Mouse (Mus musculus) neural tube, embryonic 15.5 days (tissue): Measurements from ENCODE around the gene Bcl3. TPM values are rescaled to one million over a fixed set of nuclear protein-coding genes. Genes with fewer than 3 reads are reported as not detected.
"Not testable (repeated sequence)": the region's sequence is repeated elsewhere in the genome, so short reads cannot be mapped to it uniquely, and the experiment has no call there.

Experiments
- ATAC-seq: fragments of 200-750 bp; cut with Nextera tagmentation; 2 replicates; pipeline ENCODE4 v1.8.0; 2017; ENCODE audit warnings: mild to moderate bottlenecking, moderate TSS enrichment, moderate library complexity; ENCODE audit not compliant: low FRiP score
- H3K27ac ChIP-seq: fragments of 300-500 bp; sonication (generic); replicated peaks from 2 replicates; pipeline ENCODE4 v1.5.1; 2015; ENCODE audit warnings: mild to moderate bottlenecking, inconsistent platforms
- H3K27me3 ChIP-seq: fragments of 300-500 bp; sonication (generic); replicated peaks from 2 replicates; pipeline ENCODE4 v1.6.1; 2015; ENCODE audit warnings: inconsistent platforms
- H3K36me3 ChIP-seq: fragments of 300-500 bp; sonication (generic); 2 replicates; pipeline ENCODE4 v1.6.1; 2015; ENCODE audit warnings: inconsistent platforms
- H3K4me1 ChIP-seq: fragments of 300-500 bp; sonication (generic); 2 replicates; pipeline ENCODE4 v1.6.1; 2015; ENCODE audit warnings: inconsistent platforms
- H3K4me2 ChIP-seq: fragments of 300-500 bp; sonication (generic); 2 replicates; pipeline ENCODE4 v1.6.1; 2015; ENCODE audit warnings: inconsistent platforms, mild to moderate bottlenecking, moderate library complexity
- H3K4me3 ChIP-seq: fragments of 300-500 bp; sonication (generic); replicated peaks from 2 replicates; pipeline ENCODE4 v1.5.1; 2015; ENCODE audit warnings: mild to moderate bottlenecking, inconsistent platforms
- H3K9ac ChIP-seq: fragments of 300-500 bp; sonication (generic); replicated peaks from 2 replicates; pipeline ENCODE4 v1.6.1; 2015; ENCODE audit warnings: mild to moderate bottlenecking, inconsistent platforms
- H3K9me3 ChIP-seq: fragments of 300-500 bp; sonication (generic); replicated peaks from 2 replicates; pipeline ENCODE4 v1.6.1; 2016; ENCODE audit warnings: inconsistent platforms
- WGBS: fragments of 180-500 bp; shearing (Covaris S2); methylation state at CpG from one replicate; pipeline ENCODE4 v1.1.7; 2015; ENCODE audit warnings: mixed read lengths; 5-methylcytosine and 5-hydroxymethylcytosine counted together
- polyA plus RNA-seq: library from polyadenylated mRNA; unstranded; fragments of >200 nt; fragmentation: Nextera tagmentation; extraction: Ambion mirVana; gene quantifications from 2 replicates; pipeline ENCODE4 v1.2.1, GENCODE M21; 2015

Bcl3 gene
- polyA plus RNA-seq, 1 experiment from 2014 or later: 1.2 TPM

GRCm38 (mm10) chr7:19796697-19797588 lies 25.6 kb downstream of the Bcl3 start, which contains the start of gene Cblc:
Cblc (minus strand) TSS chr7:19796809.
- WGBS: 3% methylated on average over 32 of the region's 32 CpGs
- Histone ChIP-seq H3K4me3 (peak within 1 kb of the TSS; percentile 16), H3K4me1 (peaks cover 9% of the 10 kb centered on the region; the same call in 1 of the 2 replicates), H3K27me3 (peaks cover 34% of the 10 kb centered on the region), H3K27ac (no peak within 1 kb of the TSS), H3K4me2 (peak within 1 kb of the TSS; percentile 19), H3K9ac (no peak within 1 kb of the TSS), H3K36me3 (no peaks in the 10 kb centered on the region), H3K9me3 (no peaks in the 10 kb centered on the region)
- no peak for ATAC-seq

GRCm38 (mm10) chr7:19796254-19796653 lies 26.3 kb downstream of the Bcl3 start:
- H3K27me3 ChIP-seq: peaks cover 36% of the 10 kb centered on the region
- H3K4me1 ChIP-seq: peaks cover 9% of the 10 kb centered on the region; the same call in 1 of the 2 replicates
- ATAC-seq: no peak
- H3K36me3 ChIP-seq: no peaks in the 10 kb centered on the region
- WGBS: 11% methylated on average over 18 of the region's 18 CpGs
- peak overlapping the region; percentile 19 for H3K4me2 ChIP-seq
- no peaks in the 10 kb centered on the region for H3K9me3 ChIP-seq
- H3K9ac ChIP-seq: no peak overlapping the region
- peak overlapping the region; percentile 16 for H3K4me3 ChIP-seq
- no peak overlapping the region for H3K27ac ChIP-seq

GRCm38 (mm10) chr7:19795236-19795635 lies 27.3 kb downstream of the Bcl3 start:
- no peak overlapping the region for H3K4me2 ChIP-seq
- peaks cover 39% of the 10 kb centered on the region for H3K27me3 ChIP-seq
- H3K9ac ChIP-seq: no peak overlapping the region
- WGBS: 63% methylated on average over 2 of the region's 2 CpGs
- H3K27ac ChIP-seq: no peak overlapping the region
- no peak for ATAC-seq
- no peaks in the 10 kb centered on the region for H3K36me3 ChIP-seq
- no peak overlapping the region for H3K4me3 ChIP-seq
- no peaks in the 10 kb centered on the region for H3K9me3 ChIP-seq
- H3K4me1 ChIP-seq: peaks cover 9% of the 10 kb centered on the region

GRCm38 (mm10) chr7:19792701-19793630 lies 29.6 kb downstream of the Bcl3 start:
- Histone ChIP-seq H3K27ac (no peak overlapping the region), H3K9ac (no peak overlapping the region), H3K4me1 (peaks cover 14% of the 10 kb centered on the region), H3K27me3 (peaks cover 43% of the 10 kb centered on the region), H3K4me3 (no peak overlapping the region), H3K4me2 (no peak overlapping the region), H3K36me3 (no peaks in the 10 kb centered on the region), H3K9me3 (no peaks in the 10 kb centered on the region)
- WGBS: 91% methylated on average over 19 of the region's 19 CpGs
- no peak for ATAC-seq

- peaks cover 32% of the 10 kb centered on the region for H3K27me3 ChIP-seq
- not testable (repeated sequence) for H3K27ac ChIP-seq, H3K4me3 ChIP-seq, H3K4me2 ChIP-seq, H3K36me3 ChIP-seq, H3K9me3 ChIP-seq, ATAC-seq, H3K9ac ChIP-seq, H3K4me1 ChIP-seq
- 89% methylated on average over 2 of the region's 2 CpGs for WGBS
Measured at GRCm38 (mm10) chr7:19791504-19791903, 31.1 kb downstream of the Bcl3 start.

GRCm38 (mm10) chr7:19789904-19790347 lies 32.6 kb downstream of the Bcl3 start:
- 2% methylated on average over 19 of the region's 19 CpGs for whole genome bisulfite sequencing
- H3K36me3 ChIP-seq: no peaks in the 10 kb centered on the region
- peaks cover 18% of the 10 kb centered on the region for H3K27me3 ChIP-seq
- peak overlapping the region; percentile 82 for H3K4me2 ChIP-seq
- ATAC-seq: peak; percentile 71
- 0 out of 2 replicates have a peak overlapping the region, but pooled peaks have one; percentile 18 for H3K27ac ChIP-seq
- peaks cover 5% of the 10 kb centered on the region for H3K4me1 ChIP-seq
- H3K4me3 ChIP-seq: peak overlapping the region; percentile 34
- peak overlapping the region; percentile 45; the same call in 1 of the 2 replicates for H3K9ac ChIP-seq
- no peaks in the 10 kb centered on the region for H3K9me3 ChIP-seq

DNA sequence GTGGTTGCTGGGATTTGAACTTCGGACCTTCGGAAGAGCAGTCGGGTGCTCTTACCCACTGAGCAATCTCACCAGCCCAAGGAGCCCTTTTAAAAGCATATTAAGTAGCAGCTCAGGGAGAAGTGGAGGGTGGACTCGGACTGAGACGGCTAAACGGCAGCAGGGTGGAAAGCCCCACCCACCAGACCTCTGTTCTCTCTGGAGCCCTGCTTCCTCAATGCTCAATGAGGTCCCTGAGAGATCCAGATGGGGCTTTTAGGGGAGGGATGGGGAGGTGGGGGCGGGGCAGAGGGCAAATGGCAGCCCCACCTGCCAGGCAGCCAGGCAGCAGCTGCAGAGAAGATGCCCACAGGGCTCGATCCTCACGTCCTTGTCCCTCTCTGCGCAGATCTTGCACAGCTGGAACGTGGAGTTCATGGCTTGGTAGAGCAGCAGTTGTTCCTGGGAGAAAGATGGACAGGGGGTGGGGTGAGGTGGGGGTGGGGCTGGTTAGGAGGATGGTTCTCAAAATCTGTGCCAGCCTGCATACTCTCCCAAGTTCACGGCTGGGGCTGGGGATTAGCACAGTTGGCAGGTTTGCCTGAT lies 36.6 kb downstream of the Bcl3 start:
- Histone ChIP-seq H3K27ac (no peak overlapping the region), H3K9me3 (no peaks in the 10 kb centered on the region), H3K4me1 (peaks cover 5% of the 10 kb centered on the region), H3K27me3 (peaks cover 5% of the 10 kb centered on the region; the same call in 1 of the 2 replicates), H3K4me3 (no peak overlapping the region), H3K9ac (no peak overlapping the region), H3K4me2 (no peak overlapping the region), H3K36me3 (no peaks in the 10 kb centered on the region)
- ATAC-seq: no peak
- WGBS: 38% methylated on average over 12 of the region's 12 CpGs

- ATAC-seq: 0 out of 2 replicates have a peak, but pooled peaks have one; percentile 23
Measured at GRCm38 (mm10) chr7:19784764-19785535, 37.6 kb downstream of the Bcl3 start.

GRCm38 (mm10) chr7:19783630-19784029 lies 38.9 kb downstream of the Bcl3 start:
- Histone ChIP-seq H3K27ac (no peak overlapping the region), H3K4me3 (no peak overlapping the region), H3K36me3 (no peaks in the 10 kb centered on the region), H3K4me2 (no peak overlapping the region), H3K27me3 (peaks cover under 1% of the 10 kb centered on the region; the same call in 1 of the 2 replicates), H3K9ac (no peak overlapping the region), H3K9me3 (no peaks in the 10 kb centered on the region), H3K4me1 (no peaks in the 10 kb centered on the region)
- ATAC-seq: no peak
- WGBS: 74% methylated on average over 8 of the region's 8 CpGs

More at GRCm38 (mm10) chr7:19784764-19785535, 37.6 kb downstream of the Bcl3 start:
- no peak overlapping the region for H3K9ac ChIP-seq
- H3K4me1 ChIP-seq: peaks cover 4% of the 10 kb centered on the region
- H3K27ac ChIP-seq: no peak overlapping the region
- peaks cover 4% of the 10 kb centered on the region; the same call in 1 of the 2 replicates for H3K27me3 ChIP-seq
- H3K9me3 ChIP-seq: no peaks in the 10 kb centered on the region
- H3K4me2 ChIP-seq: no peak overlapping the region
- H3K4me3 ChIP-seq: no peak overlapping the region
- WGBS: 48% methylated on average over 11 of the region's 11 CpGs
- no peaks in the 10 kb centered on the region for H3K36me3 ChIP-seq

- Histone ChIP-seq H3K4me3 (no peak overlapping the region), H3K27ac (no peak overlapping the region), H3K4me1 (no peaks in the 10 kb centered on the region), H3K9me3 (no peaks in the 10 kb centered on the region), H3K4me2 (no peak overlapping the region), H3K27me3 (no peaks in the 10 kb centered on the region), H3K36me3 (no peaks in the 10 kb centered on the region), H3K9ac (no peak overlapping the region)
- ATAC-seq: no peak
- 93% methylated on average over 4 of the region's 4 CpGs for WGBS
Measured at GRCm38 (mm10) chr7:19782645-19783044, 39.9 kb downstream of the Bcl3 start.
